Mouse (Mus musculus) layer of hippocampus, postnatal 14 days (tissue): ENCODE results near the gene Slc18a2. TPM values are rescaled to one million over a fixed set of nuclear protein-coding genes. Genes with fewer than 3 reads are reported as not detected.

Experiments
- total RNA-seq, 2 experiments: library from RNA; stranded (reverse); gene quantifications; 2 replicates each; pipeline ENCODE4 v1.2.3; 2021

Slc18a2 gene
- total RNA-seq, 2 experiments from 2014 or later: 4.1 to 4.7 TPM

Other genes with a start within 250 kb of the Slc18a2 start
- gene Shtn1, start 184.8 kb upstream of the Slc18a2 start, total RNA-seq: 10 to 100 TPM; 39.3 to 39.7 TPM
- 1 to 10 TPM; 1.2 to 2.4 TPM for gene Vax1, start 90.8 kb upstream of the Slc18a2 start, total RNA-seq
- not detected for gene Kcnk18, start 41.7 kb upstream of the Slc18a2 start, total RNA-seq
- gene Rps12-ps3, start 61.4 kb downstream of the Slc18a2 start, total RNA-seq: 100 to 1,000 TPM; 285 to 383 TPM
- gene Pdzd8, start 84.9 kb downstream of the Slc18a2 start, total RNA-seq: 10 to 100 TPM; 51.8 to 55.6 TPM
- gene Emx2, start 197.5 kb downstream of the Slc18a2 start, total RNA-seq: 10 to 100 TPM; 22.5 to 24.7 TPM